Mouse (Mus musculus) CH12.LX (cell line): ENCODE measurements around the gene Pmvk. TPM values are rescaled to one million over a fixed set of nuclear protein-coding genes. Genes with fewer than 3 reads are reported as not detected.

Source experiments
- DNase-seq: peaks from one replicate; pipeline ENCODE4 v3.0.0-alpha.2; 2013; ENCODE audit errors: extremely low read depth
- H3K27ac ChIP-seq: 2 replicates; pipeline ENCODE4 v1.5.1; 2012; ENCODE audit warnings: low read depth, mild to moderate bottlenecking, control low read depth, moderate library complexity; ENCODE audit not compliant: insufficient read depth
- H3K27me3 ChIP-seq: replicated peaks from 2 replicates; pipeline ENCODE3; 2012; ENCODE audit warnings: inconsistent platforms
- H3K36me3 ChIP-seq, 2 experiments: replicated peaks in 1 of 2; 2 replicates each; pipeline versions ENCODE3 to v1.6.1; 2012; ENCODE audit warnings: inconsistent platforms in 1 of 2, low read length in 1 of 2, mild to moderate bottlenecking in 1 of 2, mixed read lengths in 1 of 2, moderate library complexity in 1 of 2; ENCODE audit not compliant: control insufficient read depth in 1 of 2, insufficient read depth in 1 of 2
- H3K4me1 ChIP-seq, 2 experiments: 2 replicates each; pipeline ENCODE4 v1.6.1; 2012; ENCODE audit warnings: inconsistent platforms in 1 of 2, moderate library complexity in 1 of 2; ENCODE audit not compliant: insufficient read depth in 2 of 2, control insufficient read depth in 1 of 2
- H3K4me2 ChIP-seq: 2 replicates; pipeline ENCODE4 v1.6.1; 2012; ENCODE audit warnings: low read depth, mild to moderate bottlenecking, control low read depth; ENCODE audit not compliant: poor library complexity, insufficient read depth, severe bottlenecking
- H3K4me3 ChIP-seq, 3 experiments: fragments of 150-350 bp in 1 of 3; sonication (generic) in 1 of 3; replicated peaks in 1 of 3; 2 replicates each; pipeline versions ENCODE3 to v1.5.1; 2011 to 2012; ENCODE audit warnings: low read depth in 2 of 3, low read length in 2 of 3, mild to moderate bottlenecking in 2 of 3, moderate library complexity in 2 of 3, control low read depth in 1 of 3, improper control_type of control experiment in 1 of 3, inconsistent platforms in 1 of 3, mixed read lengths in 1 of 3; ENCODE audit not compliant: poor library complexity in 1 of 3
- H3K79me2 ChIP-seq: replicated peaks from 2 replicates; pipeline ENCODE4 v1.6.1; 2012; ENCODE audit warnings: mild to moderate bottlenecking, moderate library complexity; ENCODE audit not compliant: control insufficient read depth, poor library complexity, insufficient read depth, severe bottlenecking; ENCODE audit errors: extremely low read depth
- H3K9ac ChIP-seq: 2 replicates; pipeline ENCODE4 v1.6.1; 2012; ENCODE audit warnings: low read depth, mild to moderate bottlenecking, control low read depth, moderate library complexity; ENCODE audit not compliant: insufficient read depth
- H3K9me3 ChIP-seq: replicated peaks from 2 replicates; pipeline ENCODE3; 2012; ENCODE audit warnings: low read length, inconsistent platforms, mixed read lengths
- BHLHE40 ChIP-seq: IDR thresholded peaks from 2 replicates; pipeline ENCODE4 v1.6.1; 2011; ENCODE audit warnings: mild to moderate bottlenecking, low read depth, low read length, improper control_type of control experiment
- CHD2 ChIP-seq: IDR thresholded peaks from 2 replicates; pipeline ENCODE4 v1.6.1; 2011; ENCODE audit warnings: low read length, improper control_type of control experiment
- CTCF ChIP-seq, 2 experiments: IDR thresholded peaks in 1 of 2; conservative IDR thresholded peaks in 1 of 2; 2 replicates each; pipeline ENCODE4 v1.5.1; 2011 to 2012; ENCODE audit warnings: low read depth in 2 of 2, low read length in 2 of 2, improper control_type of control experiment in 1 of 2, inconsistent platforms in 1 of 2, mild to moderate bottlenecking in 1 of 2, moderate library complexity in 1 of 2
- E2F4 ChIP-seq: IDR thresholded peaks from 2 replicates; pipeline ENCODE4 v1.6.1; 2011; ENCODE audit warnings: low read depth, low read length, improper control_type of control experiment; ENCODE audit not compliant: insufficient replicate concordance
- HCFC1 ChIP-seq: IDR thresholded peaks from 2 replicates; pipeline ENCODE4 v1.6.1; 2012; ENCODE audit warnings: low read depth, mild to moderate bottlenecking, inconsistent platforms, low read length, improper control_type of control experiment
- IRF4 ChIP-seq: IDR thresholded peaks from 2 replicates; pipeline ENCODE4 v1.6.1; 2014; ENCODE audit warnings: low read depth, mild to moderate bottlenecking, inconsistent platforms, low read length, improper control_type of control experiment
- MAFK ChIP-seq: IDR thresholded peaks from 2 replicates; pipeline ENCODE4 v1.6.1; 2011; ENCODE audit warnings: low read length, improper control_type of control experiment; ENCODE audit not compliant: insufficient replicate concordance
- MAZ ChIP-seq: IDR thresholded peaks from 2 replicates; pipeline ENCODE4 v1.6.1; 2012; ENCODE audit warnings: low read depth, mild to moderate bottlenecking, inconsistent platforms, low read length, improper control_type of control experiment, moderate library complexity
- MYC ChIP-seq: IDR thresholded peaks from 2 replicates; pipeline ENCODE4 v1.6.1; 2011; ENCODE audit warnings: low read depth, mild to moderate bottlenecking, improper control_type of control experiment, low read length
- POLR2AphosphoS2 ChIP-seq: IDR thresholded peaks from 2 replicates; pipeline ENCODE4 v1.6.1; 2011; ENCODE audit warnings: low read depth, low read length, improper control_type of control experiment
- RAD21 ChIP-seq: IDR thresholded peaks from 2 replicates; pipeline ENCODE4 v1.6.1; 2011; ENCODE audit warnings: low read depth, mild to moderate bottlenecking, low read length, improper control_type of control experiment, moderate library complexity
- SMC3 ChIP-seq: IDR thresholded peaks from 2 replicates; pipeline ENCODE4 v1.6.1; 2011; ENCODE audit warnings: low read depth, low read length, improper control_type of control experiment
- TBP ChIP-seq: conservative IDR thresholded peaks from 2 replicates; pipeline ENCODE4 v1.6.1; 2011; ENCODE audit warnings: low read depth, low read length, improper control_type of control experiment
- ZNF384 ChIP-seq: IDR thresholded peaks from 2 replicates; pipeline ENCODE4 v1.6.1; 2012; ENCODE audit warnings: low read depth, low read length, improper control_type of control experiment, inconsistent platforms
- dilution Hi-C: fragments of 300-500 bp; cut with MboI; formaldehyde crosslinking; loops from 2 replicates; pipeline ENCODE4 v1.14.3; 2020; ENCODE audit warnings: low sequenced_read_pairs; ENCODE audit not compliant: extremely low pct_unique_long_range_greater_than_20kb, extremely low pct_ligation_motif_present
- in situ Hi-C: fragments of 300-500 bp; cut with MboI; formaldehyde crosslinking; loops from 3 replicates; pipeline ENCODE4 v1.14.3; 2019; ENCODE audit warnings: low sequenced_read_pairs, low pct_ligation_motif_present, low pct_unique_long_range_greater_than_20kb, mixed read lengths
- polyA plus RNA-seq: library from polyadenylated mRNA; unstranded; fragments of >175 nt; gene quantifications from 2 replicates; pipeline ENCODE4 v1.2.1, GENCODE M21; 2012; ENCODE audit warnings: low read depth; ENCODE audit not compliant: insufficient read length
- total RNA-seq, 2 experiments: library from RNA; depleted of rRNA; stranded (reverse); fragments of 300-350 nt in 1 of 2; fragments of >200 nt in 1 of 2; gene quantifications; 2 replicates each; pipeline ENCODE4 v1.2.3; 2012 to 2014

The Pmvk gene
- total and polyA plus RNA-seq, 3 experiments = 42.0 to 69.3 (median 50.5) TPM

DNA sequence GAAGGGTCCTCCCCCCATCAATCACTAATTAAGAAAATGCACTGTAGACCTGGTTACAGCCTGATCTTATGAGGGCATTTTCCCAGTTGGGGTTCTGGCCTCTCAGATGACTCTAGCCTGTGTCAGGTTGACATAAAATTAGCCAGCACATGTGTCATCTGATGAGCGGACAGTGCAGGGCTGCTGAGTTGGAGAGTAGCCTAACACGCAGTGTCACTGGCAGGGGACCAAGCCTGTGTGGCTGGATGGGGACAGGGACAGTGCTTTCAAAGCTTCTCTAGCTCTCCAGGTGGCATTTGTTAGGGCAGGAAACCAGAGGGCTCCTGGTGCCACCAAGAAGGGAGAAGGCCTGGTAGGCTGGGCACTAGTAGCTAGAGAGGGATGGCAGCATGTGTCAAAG lies 13.7 kb upstream of the Pmvk start:
- Histone ChIP-seq H3K4me1 (peaks cover 9 to 26% of the 10 kb centered on the region in 2 experiments), H3K9me3 (no peaks in the 10 kb centered on the region), H3K79me2 (no peaks in the 10 kb centered on the region; the same call in 1 of the 2 replicates), H3K9ac (no peak overlapping the region), H3K4me2 (no peak overlapping the region), H3K36me3 (peaks cover 32 to 70% of the 10 kb centered on the region in 2 experiments), H3K27ac (no peak overlapping the region), H3K4me3 (no peak overlapping the region), H3K27me3 (no peaks in the 10 kb centered on the region)
- in situ Hi-C loops = no loop called here
- dilution Hi-C loops = no loop called here
- DNase-seq = no peak
- no peak for TF ChIP-seq TBP
- no peak for TF ChIP-seq BHLHE40
- no peak for TF ChIP-seq MAZ

GRCm38 (mm10) chr3:89448720-89449537 lies 5.4 kb upstream of the Pmvk start:
- in situ Hi-C loops (loop anchor here (5.0 kb wide), 1 partner anchor 33 kb away; no protein-coding TSS in a partner anchor), dilution Hi-C loops (no loop called here)
- Histone ChIP-seq H3K4me1 (peaks cover 11 to 28% of the 10 kb centered on the region in 2 experiments), H3K4me2 (no peak overlapping the region), H3K9me3 (no peaks in the 10 kb centered on the region), H3K36me3 (peaks cover 44 to 71% of the 10 kb centered on the region in 2 experiments), H3K79me2 (no peaks in the 10 kb centered on the region), H3K27ac (no peak overlapping the region), H3K9ac (no peak overlapping the region), H3K4me3 (no peak overlapping the region), H3K27me3 (no peaks in the 10 kb centered on the region)
- TF ChIP-seq IRF4 (no peak), ZNF384 (peak; percentile 96)
- peak; percentile 49 for DNase-seq

DNA sequence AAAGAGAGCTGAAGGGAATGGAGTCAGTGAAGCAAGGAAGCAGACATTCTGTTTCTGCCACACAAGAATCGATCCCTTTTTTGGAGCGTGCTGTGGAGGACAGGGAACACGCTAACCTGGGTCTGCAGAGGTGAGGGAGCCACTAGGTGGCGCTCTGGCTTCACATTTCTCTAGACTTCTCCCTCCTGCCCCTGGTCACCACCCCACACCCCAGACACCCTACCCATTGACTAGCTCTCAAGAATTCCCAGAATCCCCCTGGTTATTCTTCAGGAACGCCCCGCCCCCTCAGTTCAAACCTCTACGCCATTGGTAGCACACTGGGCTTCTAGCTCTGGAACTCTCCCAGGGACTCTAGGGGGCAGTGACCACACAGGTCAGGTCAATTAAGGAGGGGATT lies 4.8 kb upstream of the Pmvk start:
- Histone ChIP-seq H3K27me3 (no peaks in the 10 kb centered on the region), H3K4me3 (no peak overlapping the region), H3K79me2 (no peaks in the 10 kb centered on the region), H3K4me2 (no peak overlapping the region), H3K9ac (no peak overlapping the region), H3K4me1 (peaks cover 11 to 28% of the 10 kb centered on the region in 2 experiments), H3K27ac (no peak overlapping the region), H3K36me3 (peaks cover 40 to 65% of the 10 kb centered on the region in 2 experiments), H3K9me3 (no peaks in the 10 kb centered on the region)
- DNase-seq = peak; percentile 78
- no peak for TF ChIP-seq POLR2AphosphoS2
- TF ChIP-seq CHD2 = no peak
- TF ChIP-seq CTCF (conservative IDR thresholded peaks at IDR 0.05 in 1 of 2, IDR thresholded peaks at IDR 0.05 in 1 of 2; ENCODE audit: low read depth in 2 of 2, low read length in 2 of 2) = peak; percentile 75 to 84
- peak; percentile 69 for TF ChIP-seq SMC3
- TF ChIP-seq RAD21 = peak; percentile 74
- TF ChIP-seq MYC = no peak
- TF ChIP-seq IRF4 = peak; percentile 16; the same call in 1 of the 2 replicates
- TF ChIP-seq HCFC1 = no peak
- no peak for TF ChIP-seq MAFK
- TF ChIP-seq E2F4 = no peak
- dilution Hi-C loops (no loop called here), in situ Hi-C loops (loop anchor here (5.0 kb wide), 1 partner anchor 33 kb away; no protein-coding TSS in a partner anchor)
